Mouse (Mus musculus) adipocyte (in vitro differentiated cells): ENCODE results near the gene Apoc4.
A peak's percentile ranks its signal among the peaks of the same experiment; 100 is the strongest.
"Not testable (repeated sequence)": the region's sequence is repeated elsewhere in the genome, so short reads cannot be mapped to it uniquely, and the experiment has no call there.

ENCODE experiments used
- DNase-seq: peaks from one replicate; pipeline ENCODE4 v3.0.0-alpha.2; 2016; ENCODE audit warnings: low spot score

The Apoc4 gene

GRCm38 (mm10) chr7:19698907-19699826, 17.9 kb upstream of the Apoc4 start, which contains the start of gene Apoe:
Gene Apoe (minus strand): TSS chr7:19699188.
- DNase-seq = no peak

GRCm38 (mm10) chr7:19697949-19698906, 16.9 kb upstream of the Apoc4 start:
- no peak for DNase-seq

GRCm38 (mm10) chr7:19696336-19696873, 15.1 kb upstream of the Apoc4 start:
- no peak for DNase-seq

GRCm38 (mm10) chr7:19695881-19696280, 14.6 kb upstream of the Apoc4 start:
- DNase-seq = no peak

- DNase-seq = no peak
Measured at GRCm38 (mm10) chr7:19695213-19695594, 13.9 kb upstream of the Apoc4 start.

- DNase-seq = peak; percentile 57
Measured at GRCm38 (mm10) chr7:19694336-19695212, 13.3 kb upstream of the Apoc4 start.

- peak; percentile 84 for DNase-seq
Measured at GRCm38 (mm10) chr7:19693421-19693820, 12.1 kb upstream of the Apoc4 start.

- peak; percentile 49 for DNase-seq
Measured at GRCm38 (mm10) chr7:19691873-19692865, 10.9 kb upstream of the Apoc4 start, which contains the start of gene Apoc1. Gene Apoc1 (minus strand): TSS chr7:19692660.

GRCm38 (mm10) chr7:19691434-19691833, 10.2 kb upstream of the Apoc4 start:
- DNase-seq = peak; percentile 78

GRCm38 (mm10) chr7:19690845-19691244, 9.6 kb upstream of the Apoc4 start:
- DNase-seq = no peak

GRCm38 (mm10) chr7:19688611-19689010, 7.3 kb upstream of the Apoc4 start:
- no peak for DNase-seq

GRCm38 (mm10) chr7:19688101-19688500, 6.8 kb upstream of the Apoc4 start:
- DNase-seq = no peak

GRCm38 (mm10) chr7:19686927-19687583, 5.8 kb upstream of the Apoc4 start:
- DNase-seq = not testable (repeated sequence)

- no peak for DNase-seq
Measured at GRCm38 (mm10) chr7:19686521-19686920, 5.2 kb upstream of the Apoc4 start.

GRCm38 (mm10) chr7:19685374-19685773, 4.1 kb upstream of the Apoc4 start:
- no peak for DNase-seq

- peak; percentile 57 for DNase-seq
Measured at GRCm38 (mm10) chr7:19683771-19684201, 2.5 kb upstream of the Apoc4 start.

GRCm38 (mm10) chr7:19682979-19683378, 1.7 kb upstream of the Apoc4 start:
- DNase-seq = no peak

- no peak for DNase-seq
Measured at GRCm38 (mm10) chr7:19680702-19681101, 577 bp downstream of the Apoc4 start.

GRCm38 (mm10) chr7:19678901-19679300, 2.4 kb downstream of the Apoc4 start:
- no peak for DNase-seq
